Mouse (Mus musculus) 3134 (cell line): Measurements from ENCODE around the gene Bmp7.

Experiments
- DNase-seq: peaks from one replicate; pipeline ENCODE4 v3.0.0-alpha.2; 2011; ENCODE audit warnings: low spot score; ENCODE audit not compliant: insufficient read length; ENCODE audit errors: extremely low read depth

Bmp7 gene

DNA sequence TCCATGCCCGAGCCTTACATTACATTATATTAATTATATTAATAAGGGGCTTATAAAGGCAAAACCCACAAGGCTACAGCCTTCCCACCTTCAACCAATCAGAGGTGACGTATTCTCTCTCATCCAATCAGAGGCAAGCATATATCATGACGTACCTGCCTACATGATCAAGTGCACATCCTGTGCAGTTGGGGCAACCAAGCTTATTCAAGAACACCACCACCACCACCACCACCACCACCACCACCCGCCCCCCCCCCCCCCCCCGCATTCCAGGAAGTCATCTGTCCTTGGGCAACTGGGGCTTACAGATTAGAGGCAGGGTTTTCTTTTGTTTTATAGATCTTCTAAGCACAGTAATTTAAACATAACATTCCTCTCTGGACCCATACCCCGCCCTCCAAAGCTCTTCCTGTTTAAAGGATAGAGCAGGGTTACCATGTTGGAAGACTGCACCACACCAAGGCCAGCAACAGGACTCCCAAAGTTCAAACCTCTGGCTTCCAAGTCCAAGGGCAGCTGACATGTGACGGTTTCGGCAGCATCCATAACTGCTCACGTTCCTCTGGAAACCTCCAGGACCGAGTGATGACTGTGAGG lies 121.4 kb downstream of the Bmp7 start:
- DNase-seq, result no peak
